Mouse (Mus musculus) frontal cortex, postnatal 14 days (tissue): ENCODE results near the gene Slc7a1.

Source experiments
- DNase-seq, 2 experiments: peaks; one replicate each; pipeline ENCODE4 v3.0.0; 2022; ENCODE audit warnings: low spot score in 2 of 2

Gene Slc7a1

DNA sequence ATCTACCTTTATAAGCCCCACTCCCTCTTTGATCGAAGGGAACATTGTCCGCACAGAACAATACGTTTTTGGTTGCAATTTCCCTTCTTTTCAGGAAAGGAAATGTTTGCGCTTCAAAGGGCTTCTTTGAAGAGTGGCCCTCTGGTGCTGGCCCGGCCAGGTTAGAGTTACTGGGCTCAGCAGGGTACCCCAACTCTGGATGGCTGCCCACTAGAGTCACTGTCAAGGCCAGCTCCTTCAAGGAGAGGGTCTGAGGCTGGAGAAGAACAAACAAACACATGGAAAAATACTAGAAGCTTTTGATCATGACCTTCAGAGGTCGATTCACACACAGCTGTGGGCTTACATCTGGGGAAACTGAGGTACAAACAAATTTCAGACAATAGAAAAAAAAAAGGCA is 6.9 kb downstream of the Slc7a1 start:
- DNase-seq: no peak

DNA sequence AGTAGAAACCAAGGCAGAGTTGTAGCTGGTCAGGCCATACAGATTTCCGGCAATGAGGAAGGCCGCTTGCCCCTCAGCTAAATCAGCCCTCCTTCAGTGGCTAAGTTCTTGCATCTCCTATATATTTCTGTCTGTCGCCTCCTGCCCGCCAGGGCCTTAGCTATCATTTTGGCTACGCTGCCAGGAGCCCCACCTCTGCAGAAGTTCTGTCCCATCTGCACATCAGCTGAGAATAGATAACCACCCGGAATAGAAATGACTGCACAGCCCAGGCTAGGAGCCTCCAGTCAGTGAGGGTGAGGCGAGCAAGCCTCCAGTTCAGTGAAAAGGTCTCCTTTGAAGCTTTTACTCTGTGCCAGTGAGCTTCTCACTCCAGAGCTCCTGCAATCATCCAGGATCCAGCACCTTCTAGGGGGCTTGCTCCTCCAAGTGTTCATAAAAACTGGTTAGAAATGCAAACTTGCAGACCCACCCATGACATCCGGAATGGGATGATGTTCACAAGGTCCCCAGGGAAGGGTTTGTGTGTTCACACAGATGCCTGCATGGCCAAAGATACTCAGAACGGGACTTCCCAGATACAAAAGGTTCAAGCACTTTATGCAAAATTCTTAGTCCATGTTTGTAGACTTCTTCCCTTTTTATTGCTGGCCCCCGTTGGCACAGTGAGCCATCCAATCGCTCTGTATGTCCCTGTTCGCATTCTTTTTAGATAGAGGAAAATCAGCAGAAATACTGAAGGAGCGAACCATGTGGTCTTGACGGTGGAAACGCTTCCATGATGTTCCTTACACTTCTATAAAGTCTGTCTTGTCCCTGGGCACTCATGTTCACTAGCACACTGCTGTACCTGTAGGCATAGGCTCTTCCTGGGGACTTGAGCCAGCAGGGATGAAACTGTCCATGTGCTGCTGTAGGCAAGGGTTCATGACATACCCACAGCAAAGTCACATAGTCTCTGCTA is 10.4 kb downstream of the Slc7a1 start:
- no peak for DNase-seq

DNA sequence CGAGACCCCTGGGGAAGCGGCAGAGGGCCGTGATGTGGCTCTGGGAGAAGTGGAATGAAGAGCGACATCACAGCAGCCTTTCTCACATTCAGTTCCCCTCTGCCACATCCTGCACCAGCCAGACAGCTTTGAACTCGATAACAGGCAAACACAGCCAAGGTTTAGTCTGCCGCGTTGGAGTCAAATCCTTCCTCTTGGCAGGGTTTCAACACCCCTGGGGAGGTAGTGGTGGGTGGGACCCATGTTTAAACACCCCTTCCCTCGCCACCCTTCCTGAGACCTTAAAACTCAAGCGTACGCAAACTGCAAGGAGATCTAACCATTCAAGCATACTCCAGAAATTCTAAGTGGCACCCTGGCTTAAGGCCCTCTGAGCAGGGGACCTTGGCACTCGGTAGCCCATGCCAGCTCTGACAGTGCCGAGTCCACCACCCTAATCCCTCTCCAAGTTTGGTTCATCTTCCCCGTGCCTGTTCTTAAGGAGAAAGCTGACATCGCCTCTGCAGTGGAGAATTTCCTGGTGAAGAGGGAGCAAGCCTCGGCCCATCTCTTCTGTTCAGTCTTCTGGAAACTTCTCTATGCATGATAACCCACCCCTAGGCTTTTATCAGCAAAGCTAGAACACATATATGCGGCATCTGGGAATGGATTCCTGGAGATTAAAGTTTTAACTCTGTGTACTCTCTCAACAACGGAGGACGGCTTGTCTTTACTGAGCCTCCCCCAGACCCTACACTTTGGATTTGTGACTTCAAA is 11.3 kb downstream of the Slc7a1 start:
- no peak for DNase-seq

DNA sequence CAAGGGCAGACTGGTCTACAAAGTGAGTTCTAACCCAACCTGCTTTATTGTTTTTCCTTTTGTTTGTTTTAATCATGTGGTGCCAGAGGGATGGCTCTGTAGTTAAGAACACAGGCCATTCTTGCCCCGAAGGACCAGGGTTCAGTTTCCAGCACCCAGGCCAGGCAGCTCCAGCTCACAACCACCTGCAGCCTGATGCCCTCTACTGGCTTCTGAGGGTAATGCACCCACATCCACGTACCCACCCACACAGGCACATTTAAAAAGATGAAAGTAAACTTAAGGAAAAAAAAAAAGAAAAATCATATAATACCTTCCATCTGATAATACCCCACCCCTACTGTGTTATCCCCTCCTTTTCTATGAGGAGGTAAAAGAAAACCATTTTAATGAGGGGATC is 11.9 kb downstream of the Slc7a1 start:
- no peak for DNase-seq

DNA sequence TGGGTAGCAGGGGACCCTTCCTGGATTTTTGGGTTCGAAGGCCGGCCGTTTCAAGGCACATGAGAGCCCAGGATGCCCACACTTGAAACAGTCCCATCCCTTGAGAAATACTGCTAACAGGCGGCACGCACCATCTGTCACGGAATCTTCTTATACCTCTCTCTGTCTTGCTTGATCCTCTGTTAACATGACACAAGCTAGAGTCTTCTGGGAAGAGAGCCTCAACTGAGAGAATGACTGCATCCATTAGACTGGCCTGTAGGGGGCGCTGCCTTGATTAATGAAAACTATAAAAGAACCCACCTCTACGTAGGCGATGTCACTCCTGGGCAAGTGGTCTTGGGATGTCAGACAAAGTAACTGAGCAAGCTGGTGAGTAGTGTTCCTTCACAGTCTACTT is 13.2 kb downstream of the Slc7a1 start:
- DNase-seq: no peak

DNA sequence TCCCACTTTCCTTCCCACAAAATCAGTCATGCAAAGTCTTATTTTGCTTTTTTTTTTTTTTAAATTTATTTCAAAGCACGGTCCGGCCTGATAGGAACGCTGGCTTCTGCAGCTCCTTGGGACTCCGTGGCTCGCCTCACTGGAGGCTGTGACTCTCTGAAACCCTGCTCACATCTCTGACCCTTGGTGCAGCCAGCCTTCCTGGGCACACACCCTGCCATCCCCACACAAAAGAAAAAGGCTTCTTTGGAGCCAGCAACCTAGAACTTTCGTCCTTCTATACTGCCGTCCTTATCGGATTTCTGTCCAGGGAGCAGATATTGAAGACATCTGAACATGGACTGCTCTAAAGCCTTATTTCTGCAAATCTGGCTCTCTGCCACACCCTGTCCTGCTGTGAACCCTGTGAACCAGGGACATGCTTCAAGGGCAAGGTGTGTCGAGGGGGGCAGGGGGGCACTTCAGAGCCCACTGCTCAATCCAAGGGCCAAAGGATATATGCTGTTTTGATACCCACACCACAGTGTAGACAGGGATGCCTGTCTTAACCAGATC is 15.1 kb downstream of the Slc7a1 start:
- no peak for DNase-seq

DNA sequence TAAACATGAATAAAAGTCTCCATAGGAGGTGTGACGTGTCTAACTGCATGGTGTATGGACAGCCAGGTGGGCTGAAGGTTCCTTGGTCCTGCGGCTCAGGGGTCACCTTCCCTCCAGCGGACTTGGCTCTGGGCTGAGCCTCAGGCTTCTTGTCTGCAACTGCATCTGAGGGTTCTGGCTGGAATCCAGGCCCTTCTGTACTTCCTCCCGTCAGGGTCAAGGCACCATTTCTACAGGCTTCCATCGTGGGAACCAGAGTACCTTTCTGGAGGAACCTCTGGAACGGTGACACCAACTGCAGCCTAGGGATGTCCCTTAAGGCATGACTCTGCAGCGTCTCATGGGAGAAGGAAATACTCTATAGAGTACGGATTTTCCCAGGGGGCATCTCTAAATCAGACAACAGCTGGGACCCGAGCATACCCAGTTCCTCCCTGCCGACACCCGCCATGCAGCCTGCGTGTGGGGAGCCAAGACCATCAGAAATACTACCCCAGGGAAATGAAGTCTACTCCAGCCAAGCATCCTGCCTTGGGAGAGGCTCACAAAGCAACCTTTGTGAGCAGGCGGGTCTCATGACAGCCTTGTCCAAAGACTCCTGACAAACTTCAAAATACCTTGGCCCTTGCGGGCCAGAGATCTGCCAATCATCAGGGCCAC is 15.7 kb downstream of the Slc7a1 start:
- no peak for DNase-seq

DNA sequence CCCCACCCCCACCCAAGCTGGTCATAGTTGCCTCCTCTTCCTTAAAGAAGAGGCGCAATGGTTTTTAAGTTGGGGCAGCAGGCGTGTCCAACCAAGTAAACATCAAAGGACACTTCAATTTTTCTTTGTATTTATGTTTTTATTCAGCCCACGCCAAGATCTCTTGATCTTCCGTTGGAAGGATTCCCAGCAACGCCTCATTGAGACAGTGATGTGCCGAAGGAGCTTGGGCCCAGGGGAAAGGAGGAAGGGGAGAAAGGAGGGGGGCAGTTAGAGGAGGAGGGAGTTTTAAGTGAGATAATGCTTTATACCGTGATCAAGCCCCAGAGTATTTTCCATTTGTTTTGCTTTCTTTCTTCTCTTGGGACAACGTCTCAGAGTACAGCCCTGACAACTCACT is 18.6 kb downstream of the Slc7a1 start:
- no peak for DNase-seq

DNA sequence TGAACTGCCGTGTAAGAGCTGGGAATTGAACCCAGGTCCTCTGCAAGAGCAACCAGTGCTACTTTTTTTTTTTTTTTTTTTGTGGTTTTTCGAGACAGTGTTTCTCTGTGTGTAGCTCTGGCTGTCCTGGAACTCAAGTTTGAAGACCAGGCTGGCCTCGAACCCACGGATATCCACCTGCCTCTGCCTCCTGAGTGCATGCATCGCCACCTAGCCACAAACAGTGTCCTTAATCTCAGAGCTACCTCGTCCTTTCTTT is 19.5 kb downstream of the Slc7a1 start:
- DNase-seq: no peak

DNA sequence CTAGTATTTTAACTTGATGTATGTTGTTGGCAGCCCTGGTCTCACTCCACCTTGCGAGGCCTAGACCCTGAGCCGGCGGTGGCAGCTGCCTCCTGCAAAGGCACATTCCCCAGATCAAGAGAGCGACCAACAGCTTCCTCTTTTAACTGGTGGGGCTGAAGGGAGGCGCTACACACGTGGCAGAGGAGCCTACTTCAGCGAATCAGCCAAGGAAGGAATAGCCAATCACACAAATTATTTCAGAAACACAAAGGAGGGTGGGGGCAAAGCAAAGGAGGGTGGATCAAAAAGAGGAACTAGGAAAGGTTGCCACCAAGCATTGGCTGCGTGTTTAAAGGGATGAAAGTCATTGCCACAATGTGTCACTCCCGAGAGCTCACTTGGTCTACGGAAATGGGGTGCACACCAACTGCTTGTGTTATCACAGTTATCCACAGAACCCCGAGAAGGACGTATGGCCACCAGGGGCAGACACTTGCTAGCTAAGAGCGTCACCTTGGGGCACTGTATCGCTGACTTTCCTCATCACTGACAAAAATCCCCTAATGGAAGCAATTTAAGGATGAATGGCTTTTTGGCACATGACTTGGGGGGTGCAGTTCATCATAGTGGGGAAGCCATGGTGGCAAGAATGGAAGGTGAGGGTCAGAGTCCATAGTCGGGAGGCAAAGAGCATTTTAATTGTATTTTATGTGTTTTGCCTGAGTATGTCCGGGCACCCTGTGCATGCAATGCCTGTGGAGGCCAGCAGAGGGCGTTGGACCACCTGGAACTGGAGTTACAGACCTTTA is 20.1 kb downstream of the Slc7a1 start:
- DNase-seq: no peak

DNA sequence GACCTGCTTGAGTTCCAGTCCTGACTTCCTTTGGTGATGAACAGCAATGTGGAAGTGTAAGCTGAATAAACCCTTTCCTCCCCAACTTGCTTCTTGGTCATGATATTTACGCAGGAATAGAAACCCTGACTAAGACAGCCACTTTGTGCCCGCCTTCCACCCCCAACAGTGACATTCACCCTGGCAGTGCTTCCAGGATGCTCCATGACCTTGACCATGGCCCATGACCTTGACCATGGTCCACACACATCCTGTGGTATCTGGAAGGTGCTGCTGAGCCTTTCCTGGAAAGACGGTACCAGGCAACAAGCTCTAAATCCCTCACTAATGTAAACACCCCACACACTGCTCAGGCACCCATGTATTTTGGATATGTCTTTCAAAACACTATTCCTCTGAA is 21.0 kb downstream of the Slc7a1 start:
- DNase-seq: no peak

DNA sequence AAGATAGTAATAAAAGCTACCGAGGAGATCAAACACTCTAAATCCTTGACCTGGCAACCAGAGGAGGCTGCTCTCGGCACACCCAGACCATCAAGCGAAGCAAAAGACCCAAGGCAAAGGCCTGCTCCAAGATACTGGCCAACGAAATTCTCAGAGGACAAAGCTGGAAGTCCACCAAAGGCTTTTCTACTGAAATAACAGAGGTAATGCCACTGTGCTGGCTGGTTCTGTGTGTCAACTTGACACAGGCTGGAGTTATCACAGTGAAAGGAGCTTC is 21.5 kb downstream of the Slc7a1 start:
- no peak for DNase-seq

DNA sequence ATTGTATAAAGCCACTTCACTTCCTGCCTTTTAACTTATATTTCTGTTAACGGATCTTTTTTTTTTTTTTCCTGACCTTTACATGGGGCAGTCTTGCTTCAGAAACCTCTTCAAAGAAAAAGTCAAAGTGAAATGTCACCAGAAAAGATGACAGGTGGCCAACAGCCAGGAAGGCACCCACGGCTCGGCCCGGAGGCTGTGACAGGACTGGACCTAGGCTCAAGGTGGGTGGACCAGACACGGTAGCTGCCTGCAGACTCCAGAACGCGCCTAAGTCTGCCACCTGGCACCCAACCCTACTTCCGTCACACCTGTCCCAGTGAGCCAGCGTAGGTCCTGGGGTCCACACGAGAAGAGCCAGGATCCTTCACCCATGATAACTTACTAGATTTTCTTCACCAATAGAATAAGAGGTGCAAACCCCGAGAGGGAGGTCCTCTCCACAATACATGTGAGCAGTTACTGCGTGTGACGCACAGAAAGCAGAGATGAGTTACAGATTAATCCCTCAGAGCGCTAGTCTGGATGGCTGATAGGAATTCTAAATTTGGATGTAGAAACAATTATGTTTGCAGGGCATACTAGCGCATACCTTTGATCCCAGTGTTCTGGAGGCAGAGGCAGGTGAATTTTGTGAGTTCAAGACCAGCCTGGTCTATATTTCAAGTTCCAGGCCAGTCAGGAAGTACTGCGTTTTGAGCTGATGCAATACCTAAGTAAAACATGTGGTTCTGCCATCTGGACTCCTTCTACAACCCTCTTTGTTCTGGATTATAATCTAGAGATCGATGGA is 22.1 kb downstream of the Slc7a1 start:
- DNase-seq: no peak

DNA sequence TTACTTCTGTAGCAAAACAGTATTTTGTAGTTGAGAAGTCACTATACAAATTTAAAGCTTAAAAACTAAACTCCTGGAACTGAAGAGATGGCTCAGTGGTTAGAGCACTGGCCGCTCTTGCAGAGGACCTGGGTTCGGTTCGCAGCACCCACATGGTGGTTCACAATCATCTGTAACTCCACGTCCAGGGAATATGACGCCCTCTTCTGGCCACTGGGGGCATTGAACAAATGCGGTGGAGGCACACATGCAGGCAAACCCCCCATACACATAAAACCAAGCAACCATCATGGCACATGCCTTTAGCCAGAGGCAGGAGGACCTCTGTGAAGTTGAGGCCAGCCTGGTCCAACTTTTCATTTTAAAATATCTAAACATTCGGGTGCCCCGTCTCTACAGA is 23.3 kb downstream of the Slc7a1 start:
- no peak for DNase-seq

DNA sequence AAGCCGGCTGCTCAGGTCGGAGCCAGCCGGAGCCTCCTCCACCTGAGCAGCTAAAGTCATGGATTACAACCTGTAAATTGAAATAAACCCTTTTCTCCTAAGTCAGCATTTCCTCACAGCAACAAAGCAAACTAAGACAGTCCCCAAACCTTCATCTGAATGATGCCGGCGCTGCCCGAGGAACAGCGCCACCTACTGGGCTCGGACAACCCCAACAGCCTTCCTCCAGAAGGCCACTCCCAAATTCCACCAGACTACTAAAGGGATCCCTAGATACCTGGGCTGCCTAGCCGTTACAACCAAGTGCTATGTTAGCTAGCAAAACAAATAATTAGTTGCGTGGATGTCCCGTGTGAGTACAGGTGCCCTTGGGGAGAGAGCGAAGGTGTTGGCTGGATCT is 24.2 kb downstream of the Slc7a1 start:
- DNase-seq: no peak

DNA sequence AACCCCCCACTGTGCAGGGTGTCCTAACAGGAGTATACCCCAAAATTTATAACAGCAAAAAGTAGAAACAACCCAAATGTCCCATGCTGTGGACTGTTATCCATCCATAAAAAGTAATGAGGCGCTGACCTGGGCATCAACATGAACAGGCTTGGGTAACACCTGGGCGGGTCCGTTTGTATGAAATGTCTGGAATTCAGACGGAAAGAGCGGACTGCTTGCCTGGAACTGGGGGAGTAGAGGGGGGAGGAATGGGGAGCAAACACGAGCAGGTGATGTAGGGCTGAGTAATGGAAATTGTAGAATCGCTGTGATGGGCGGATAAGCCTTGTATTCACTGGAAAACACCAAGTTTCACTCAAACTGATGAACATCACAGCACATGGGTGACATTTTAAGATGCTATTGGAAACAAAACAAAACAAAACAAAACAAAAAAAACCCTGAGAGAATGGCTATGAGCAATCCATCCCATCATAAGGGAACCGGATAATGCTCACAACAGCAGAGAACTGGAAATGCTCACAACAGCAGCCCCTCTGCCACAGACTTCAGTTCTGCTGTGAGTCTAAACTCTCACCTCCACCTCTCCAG is 26.5 kb downstream of the Slc7a1 start:
- DNase-seq: no peak

DNA sequence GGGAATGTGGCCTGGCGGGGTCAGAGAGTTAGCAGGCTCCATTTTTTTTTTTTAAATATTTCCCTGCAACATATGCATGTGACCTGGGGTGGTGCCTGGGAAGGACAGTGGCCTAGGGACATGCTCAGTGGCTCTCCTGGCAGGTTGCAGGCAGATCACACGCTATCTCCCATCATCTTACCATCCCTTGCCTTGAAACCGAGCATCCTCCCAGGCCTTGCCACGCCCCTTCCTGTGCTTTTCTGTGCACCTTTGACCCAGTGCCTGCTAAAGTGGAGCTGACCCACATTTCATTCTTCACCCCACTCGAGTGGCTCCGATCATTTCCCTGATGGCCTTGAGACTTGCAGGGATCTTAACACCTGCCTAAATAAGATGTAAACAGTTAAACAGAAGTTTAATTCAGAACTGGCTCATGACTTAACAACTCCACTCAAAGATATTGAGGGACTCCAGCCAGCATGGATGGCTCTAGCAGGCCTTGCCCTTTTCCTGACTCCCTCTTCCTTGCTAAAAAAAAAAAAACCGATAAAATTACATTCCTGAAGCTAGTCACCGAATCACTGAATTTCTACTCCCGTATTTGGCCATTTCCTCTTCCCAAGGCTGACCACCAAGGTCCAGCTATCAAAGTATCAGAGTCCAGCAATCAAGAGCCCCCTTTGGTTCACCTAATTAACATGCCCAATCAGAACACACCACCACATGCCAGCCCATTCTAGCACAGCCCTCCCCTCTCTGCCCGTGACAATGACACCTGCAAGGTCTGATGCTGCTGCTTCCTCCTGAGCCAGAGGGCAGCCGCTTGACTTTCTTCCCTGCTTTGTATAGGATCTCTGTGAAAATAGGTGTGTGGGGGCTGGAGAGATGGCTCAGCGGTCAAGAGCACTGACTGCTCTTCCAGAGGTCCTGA is 27.4 kb downstream of the Slc7a1 start:
- no peak for DNase-seq

DNA sequence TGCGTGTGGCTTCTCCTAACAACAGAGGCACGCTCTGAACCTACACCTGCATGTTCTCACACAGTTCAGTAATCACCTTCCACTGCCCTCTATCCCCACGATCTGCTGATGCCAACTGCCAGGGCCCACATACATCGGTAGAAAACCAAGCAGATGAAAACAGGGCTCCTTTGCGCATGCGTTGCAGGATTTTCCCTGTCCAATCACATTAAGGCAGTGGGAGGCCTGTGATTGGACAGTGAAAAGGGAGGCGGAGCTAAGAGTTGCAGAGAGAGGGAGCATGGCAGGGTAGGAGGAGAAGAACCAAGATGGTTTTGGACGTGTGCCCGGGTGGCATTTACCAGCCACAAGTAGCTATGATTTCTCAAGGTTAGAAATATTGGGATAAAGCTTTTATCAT is 28.3 kb downstream of the Slc7a1 start:
- no peak for DNase-seq

DNA sequence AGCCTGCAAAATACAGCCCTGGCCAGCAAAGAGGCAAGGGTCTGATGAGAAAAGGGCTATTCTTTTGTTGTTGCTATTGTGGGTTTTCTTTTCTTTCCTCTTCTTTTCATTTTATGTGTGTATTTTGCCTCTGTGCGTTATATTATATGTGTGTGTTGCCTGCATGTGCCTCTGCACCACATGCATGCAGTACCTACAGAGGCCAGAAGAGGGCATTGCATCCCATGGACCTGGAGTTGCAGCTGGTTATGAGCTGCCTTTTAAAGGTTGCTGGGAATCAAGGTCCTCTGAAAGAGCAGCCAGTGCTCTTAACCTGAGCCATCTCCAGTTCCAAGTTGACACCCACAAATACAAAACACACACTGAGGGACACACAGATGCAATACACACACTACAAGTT is 29.1 kb downstream of the Slc7a1 start:
- no peak for DNase-seq

DNA sequence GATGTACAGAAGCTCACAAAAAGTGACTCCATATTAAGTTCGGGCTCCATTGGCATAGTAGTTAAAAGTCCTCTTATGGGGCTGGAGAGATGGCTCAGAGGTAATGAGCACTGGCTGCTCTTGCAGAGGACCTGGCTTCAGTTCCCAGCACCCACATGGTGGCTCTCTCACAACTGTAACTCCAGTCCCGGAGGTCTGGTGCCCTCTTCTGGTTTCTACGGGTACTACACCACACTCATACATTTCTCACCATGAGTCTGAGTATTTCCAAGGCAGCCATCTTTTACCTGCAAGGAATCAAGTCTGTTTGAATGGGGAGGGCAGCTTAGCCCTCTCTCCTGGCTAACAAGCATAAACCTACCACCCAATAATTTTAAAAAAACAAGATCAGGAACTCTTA is 30.5 kb downstream of the Slc7a1 start:
- no peak for DNase-seq
